Mouse (Mus musculus) forebrain, embryonic 13.5 days (tissue): ENCODE results near the gene Lrrc40. TPM values are rescaled to one million over a fixed set of nuclear protein-coding genes. Genes with fewer than 3 reads are reported as not detected.
"Not testable (repeated sequence)": the region's sequence is repeated elsewhere in the genome, so short reads cannot be mapped to it uniquely, and the experiment has no call there.

Source experiments
- ATAC-seq: fragments of 200-750 bp; cut with Nextera tagmentation; 2 replicates; pipeline ENCODE4 v1.8.0; 2017
- H3K27ac ChIP-seq: fragments of 300-500 bp; sonication (generic); 2 replicates; pipeline ENCODE4 v1.5.1; 2015; ENCODE audit warnings: inconsistent platforms, mild to moderate bottlenecking, moderate library complexity
- H3K27me3 ChIP-seq: fragments of 300-500 bp; sonication (generic); 2 replicates; pipeline ENCODE4 v1.6.1; 2015; ENCODE audit warnings: mild to moderate bottlenecking, inconsistent platforms
- H3K36me3 ChIP-seq: fragments of 300-500 bp; sonication (generic); 2 replicates; pipeline ENCODE4 v1.6.1; 2015; ENCODE audit warnings: mild to moderate bottlenecking, inconsistent platforms; ENCODE audit not compliant: poor library complexity, severe bottlenecking
- H3K4me1 ChIP-seq: fragments of 300-500 bp; sonication (generic); 2 replicates; pipeline ENCODE4 v1.6.1; 2015; ENCODE audit warnings: inconsistent platforms
- H3K4me2 ChIP-seq: fragments of 300-500 bp; sonication (generic); 2 replicates; pipeline ENCODE4 v1.6.1; 2015; ENCODE audit warnings: inconsistent platforms, mild to moderate bottlenecking, moderate library complexity
- H3K4me3 ChIP-seq: fragments of 300-500 bp; sonication (generic); 2 replicates; pipeline ENCODE4 v1.5.1; 2015; ENCODE audit warnings: mild to moderate bottlenecking, inconsistent platforms
- H3K9ac ChIP-seq: fragments of 300-500 bp; sonication (generic); 2 replicates; pipeline ENCODE4 v1.6.1; 2015; ENCODE audit warnings: mild to moderate bottlenecking, inconsistent platforms
- H3K9me3 ChIP-seq: fragments of 300-500 bp; sonication (generic); replicated peaks from 2 replicates; pipeline ENCODE4 v1.6.1; 2016; ENCODE audit warnings: inconsistent platforms
- WGBS: fragments of 180-500 bp; shearing (Covaris S2); methylation state at CpG from one replicate; pipeline ENCODE4 v1.1.7; 2015; 5-methylcytosine and 5-hydroxymethylcytosine counted together
- polyA plus RNA-seq: library from polyadenylated mRNA; unstranded; fragments of >200 nt; fragmentation: Nextera tagmentation; extraction: Ambion mirVana; gene quantifications from 2 replicates; pipeline ENCODE4 v1.2.1, GENCODE M21; 2015

Lrrc40 gene
- polyA plus RNA-seq, 1 experiment from 2014 or later = 65.8 TPM

- Histone ChIP-seq H3K4me2 (no peak overlapping the region), H3K36me3 (peaks cover 53% of the 10 kb centered on the region), H3K27me3 (no peaks in the 10 kb centered on the region), H3K9ac (no peak overlapping the region), H3K4me1 (no peaks in the 10 kb centered on the region), H3K4me3 (no peak overlapping the region), H3K9me3 (no peaks in the 10 kb centered on the region), H3K27ac (no peak overlapping the region)
- WGBS = 91% methylated on average over 2 of the region's 2 CpGs
- ATAC-seq = no peak
Observed at GRCm38 (mm10) chr3:158060621-158061291, 24.3 kb downstream of the Lrrc40 start.

GRCm38 (mm10) chr3:158061811-158062523 lies 25.5 kb downstream of the Lrrc40 start:
- 91% methylated on average over 5 of the region's 5 CpGs for WGBS
- Histone ChIP-seq H3K4me1 (no peaks in the 10 kb centered on the region), H3K27ac (no peak overlapping the region), H3K4me3 (no peak overlapping the region), H3K36me3 (peaks cover 44% of the 10 kb centered on the region), H3K4me2 (no peak overlapping the region), H3K27me3 (no peaks in the 10 kb centered on the region), H3K9ac (no peak overlapping the region), H3K9me3 (no peaks in the 10 kb centered on the region)
- ATAC-seq = 0 out of 2 replicates have a peak, but pooled peaks have one; percentile 50

GRCm38 (mm10) chr3:158065256-158065655 lies 28.8 kb downstream of the Lrrc40 start:
- ATAC-seq = no peak
- 91% methylated on average over 2 of the region's 2 CpGs for WGBS
- H3K4me1 ChIP-seq = no peaks in the 10 kb centered on the region

GRCm38 (mm10) chr3:158067916-158068315 lies 31.5 kb downstream of the Lrrc40 start:
- WGBS = 88% methylated on average over 7 of the region's 7 CpGs
- ATAC-seq = no peak
- H3K9me3 ChIP-seq = no peaks in the 10 kb centered on the region
- no peak overlapping the region for H3K4me2 ChIP-seq
- H3K27me3 ChIP-seq = no peaks in the 10 kb centered on the region
- peaks cover 22% of the 10 kb centered on the region for H3K36me3 ChIP-seq
- no peak overlapping the region for H3K4me3 ChIP-seq
- no peak overlapping the region for H3K27ac ChIP-seq
- no peaks in the 10 kb centered on the region for H3K4me1 ChIP-seq
- no peak overlapping the region for H3K9ac ChIP-seq

More at GRCm38 (mm10) chr3:158065256-158065655, 28.8 kb downstream of the Lrrc40 start:
- Histone ChIP-seq H3K27ac (no peak overlapping the region), H3K4me3 (no peak overlapping the region), H3K4me2 (no peak overlapping the region), H3K36me3 (peaks cover 29% of the 10 kb centered on the region), H3K9ac (no peak overlapping the region), H3K9me3 (no peaks in the 10 kb centered on the region), H3K27me3 (no peaks in the 10 kb centered on the region)

- Histone ChIP-seq H3K27me3 (no peaks in the 10 kb centered on the region), H3K36me3 (peaks cover 19% of the 10 kb centered on the region), H3K9me3 (no peaks in the 10 kb centered on the region), H3K9ac (no peak overlapping the region), H3K4me1 (no peaks in the 10 kb centered on the region), H3K4me2 (no peak overlapping the region), H3K4me3 (no peak overlapping the region), H3K27ac (no peak overlapping the region)
- no peak for ATAC-seq
- WGBS = 69% methylated on average over 9 of the region's 9 CpGs
Observed at GRCm38 (mm10) chr3:158068613-158069263, 32.3 kb downstream of the Lrrc40 start.

- Histone ChIP-seq H3K9me3 (no peaks in the 10 kb centered on the region), H3K27me3 (no peaks in the 10 kb centered on the region), H3K4me1 (no peaks in the 10 kb centered on the region), H3K9ac (no peak overlapping the region), H3K36me3 (no peaks in the 10 kb centered on the region), H3K4me3 (no peak overlapping the region), H3K4me2 (no peak overlapping the region), H3K27ac (no peak overlapping the region)
- WGBS = 87% methylated on average over 2 of the region's 2 CpGs
- ATAC-seq = no peak
Observed at GRCm38 (mm10) chr3:158075004-158075403, 38.5 kb downstream of the Lrrc40 start.

GRCm38 (mm10) chr3:158076685-158077379 lies 40.4 kb downstream of the Lrrc40 start:
- Histone ChIP-seq H3K4me2 (no peak overlapping the region), H3K4me1 (no peaks in the 10 kb centered on the region), H3K9me3 (no peaks in the 10 kb centered on the region), H3K27me3 (no peaks in the 10 kb centered on the region), H3K27ac (no peak overlapping the region), H3K4me3 (no peak overlapping the region), H3K36me3 (no peaks in the 10 kb centered on the region), H3K9ac (no peak overlapping the region)
- peak; percentile 25; the same call in 1 of the 2 replicates for ATAC-seq
- WGBS = 44% methylated on average over 4 of the region's 4 CpGs

- ATAC-seq = no peak
- Histone ChIP-seq H3K4me1 (no peaks in the 10 kb centered on the region), H3K36me3 (no peaks in the 10 kb centered on the region), H3K9me3 (no peaks in the 10 kb centered on the region), H3K4me2 (no peak overlapping the region), H3K27ac (no peak overlapping the region), H3K4me3 (no peak overlapping the region), H3K9ac (no peak overlapping the region), H3K27me3 (no peaks in the 10 kb centered on the region)
- 52% methylated on average over 1 of the region's 1 CpGs for WGBS
Observed at GRCm38 (mm10) chr3:158077380-158077772, 40.9 kb downstream of the Lrrc40 start.

GRCm38 (mm10) chr3:158077828-158078227 lies 41.4 kb downstream of the Lrrc40 start:
- Histone ChIP-seq H3K27ac (no peak overlapping the region), H3K9me3 (no peaks in the 10 kb centered on the region), H3K27me3 (no peaks in the 10 kb centered on the region), H3K4me1 (no peaks in the 10 kb centered on the region), H3K36me3 (no peaks in the 10 kb centered on the region), H3K4me3 (no peak overlapping the region), H3K4me2 (no peak overlapping the region), H3K9ac (no peak overlapping the region)
- 76% methylated on average over 5 of the region's 5 CpGs for WGBS
- no peak for ATAC-seq

- Histone ChIP-seq H3K9ac (no peak overlapping the region), H3K27ac (no peak overlapping the region), H3K9me3 (no peaks in the 10 kb centered on the region), H3K4me1 (no peaks in the 10 kb centered on the region), H3K36me3 (no peaks in the 10 kb centered on the region), H3K4me2 (no peak overlapping the region), H3K27me3 (no peaks in the 10 kb centered on the region), H3K4me3 (no peak overlapping the region)
- WGBS = 89% methylated on average over 3 of the region's 3 CpGs
- ATAC-seq = no peak
Observed at GRCm38 (mm10) chr3:158091601-158092000, 55.1 kb downstream of the Lrrc40 start.

- H3K9me3 ChIP-seq = no peaks in the 10 kb centered on the region
- H3K4me1 ChIP-seq = no peaks in the 10 kb centered on the region
- H3K27ac ChIP-seq = no peak overlapping the region
- no peaks in the 10 kb centered on the region for H3K27me3 ChIP-seq
- H3K4me3 ChIP-seq = no peak overlapping the region
- no peak for ATAC-seq
- WGBS = 88% methylated on average over 4 of the region's 4 CpGs
- H3K9ac ChIP-seq = no peak overlapping the region
- H3K4me2 ChIP-seq = no peak overlapping the region
- H3K36me3 ChIP-seq = no peaks in the 10 kb centered on the region
Observed at GRCm38 (mm10) chr3:158093919-158094318, 57.5 kb downstream of the Lrrc40 start.

- not testable (repeated sequence) for H3K9me3 ChIP-seq, H3K4me2 ChIP-seq, ATAC-seq, H3K27ac ChIP-seq, H3K4me1 ChIP-seq, H3K36me3 ChIP-seq, H3K27me3 ChIP-seq, H3K9ac ChIP-seq, H3K4me3 ChIP-seq
- WGBS = 96% methylated on average over 9 of the region's 10 CpGs
Observed at GRCm38 (mm10) chr3:158102043-158102442, 65.6 kb downstream of the Lrrc40 start.
